Mouse (Mus musculus): ENCODE measurements at regions not wholly inside any gene's neighbourhood (a gene's known extent, or its start where the extent isn't known, plus 50 kb on each side); places are given as distances from the start of the nearest gene placed in this dataset.

DNA sequence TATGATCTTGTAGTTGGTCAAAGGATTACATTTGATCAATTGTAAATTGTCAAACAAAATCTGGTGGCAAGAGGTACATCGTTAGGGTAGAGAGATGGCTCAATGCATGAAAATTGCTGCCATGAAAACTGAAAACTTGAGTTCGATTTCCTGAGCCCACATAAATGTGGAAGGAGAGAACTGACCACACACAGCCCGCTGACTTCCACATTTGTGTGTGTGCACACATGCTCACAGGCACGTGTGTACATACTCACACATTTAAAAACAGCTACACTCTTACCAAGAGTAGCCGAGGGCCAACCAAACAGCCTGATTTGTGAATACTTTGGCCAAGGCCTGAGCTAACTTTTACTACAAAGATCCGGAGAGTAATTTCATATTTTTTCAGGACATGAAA is 60.5 kb upstream of the Smg1 start:
- H3K4me1 ChIP-seq (ENCODE audit: control insufficient read depth, insufficient read depth, low read length) = peaks cover 2% of the 10 kb centered on the region
- H3K27me3 ChIP-seq (replicated peaks; ENCODE audit: control insufficient read depth, insufficient read depth, low read length) = no peaks in the 10 kb centered on the region
- H3K9ac ChIP-seq (ENCODE audit: low read depth, low read length) = no peak overlapping the region
- no peaks in the 10 kb centered on the region for H3K36me3 ChIP-seq (ENCODE audit: control insufficient read depth, insufficient read depth, low read length)
- no peak overlapping the region for H3K4me2 ChIP-seq (ENCODE audit: low read depth, low read length)
- ATAC-seq = no peak
- no peak overlapping the region for H3K27ac ChIP-seq (ENCODE audit: low read length)
- H3K4me3 ChIP-seq (ENCODE audit: low read length) = no peak overlapping the region
- 86% methylated on average over 6 of the region's 6 CpGs for WGBS
- H3K9me3 ChIP-seq (ENCODE audit: control insufficient read depth, low read length) = no peaks in the 10 kb centered on the region

DNA sequence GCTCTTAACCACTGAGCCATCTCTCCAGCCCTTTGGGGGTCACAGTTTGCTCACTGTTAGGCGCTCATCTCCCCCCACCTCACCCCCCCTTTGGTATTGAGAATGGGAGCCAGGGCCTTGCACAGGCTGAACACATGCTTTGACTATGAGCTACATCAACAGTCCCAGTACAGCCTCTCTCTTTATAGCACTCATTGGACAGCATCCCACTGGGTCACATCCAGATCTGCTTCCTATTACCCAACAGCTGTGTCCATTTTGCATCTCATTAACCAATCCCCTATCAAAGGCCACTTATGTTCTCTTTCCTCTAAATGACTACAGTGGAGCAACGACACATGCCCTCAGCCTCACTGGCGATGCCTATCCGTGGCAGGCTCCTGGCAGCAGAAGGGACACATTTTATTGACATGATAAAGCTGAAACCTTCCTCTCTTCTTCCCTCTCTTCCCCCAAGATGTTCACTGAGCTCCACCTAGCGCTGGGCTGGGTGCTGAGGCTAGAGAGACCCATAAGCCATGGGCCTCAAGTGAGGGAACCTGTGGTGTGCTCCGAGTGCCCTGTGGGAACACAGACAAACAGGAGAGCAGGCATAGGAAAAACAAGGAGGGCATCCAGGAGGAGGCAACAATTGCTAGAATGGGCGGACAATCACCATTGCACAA is 57.3 kb upstream of the Smg1 start:
- H3K9ac ChIP-seq (ENCODE audit: low read depth, low read length) = no peak overlapping the region
- H3K27me3 ChIP-seq (replicated peaks; ENCODE audit: control insufficient read depth, insufficient read depth, low read length) = no peaks in the 10 kb centered on the region
- WGBS = 71% methylated on average over 7 of the region's 7 CpGs
- no peaks in the 10 kb centered on the region for H3K9me3 ChIP-seq (ENCODE audit: control insufficient read depth, low read length)
- peak; percentile 45 for ATAC-seq
- no peak overlapping the region for H3K4me2 ChIP-seq (ENCODE audit: low read depth, low read length)
- H3K27ac ChIP-seq (ENCODE audit: low read length) = no peak overlapping the region
- H3K36me3 ChIP-seq (ENCODE audit: control insufficient read depth, insufficient read depth, low read length) = no peaks in the 10 kb centered on the region
- peaks cover 2% of the 10 kb centered on the region for H3K4me1 ChIP-seq (ENCODE audit: control insufficient read depth, insufficient read depth, low read length)
- no peak overlapping the region for H3K4me3 ChIP-seq (ENCODE audit: low read length)

DNA sequence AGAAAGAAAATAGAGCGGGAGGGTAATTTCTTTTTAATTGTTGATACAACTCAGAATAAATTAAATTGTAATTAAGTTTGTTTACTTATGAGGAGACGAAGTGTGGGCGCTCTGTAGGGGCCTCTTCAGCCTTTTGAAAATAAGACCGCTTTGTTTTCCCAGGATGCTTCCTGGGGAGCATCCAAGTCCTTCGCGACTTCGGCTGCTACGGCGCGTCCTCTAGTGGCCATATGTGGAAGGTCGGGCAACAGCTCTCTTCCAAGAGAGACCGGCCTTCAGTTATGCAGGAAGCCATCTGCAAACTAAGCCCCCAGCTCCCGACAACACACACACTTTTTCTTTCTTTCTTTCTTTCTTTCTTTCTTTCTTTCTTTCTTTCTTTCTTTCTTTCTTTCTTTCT is 54.1 kb upstream of the Smg1 start:
- H3K27me3 ChIP-seq (replicated peaks; ENCODE audit: control insufficient read depth, insufficient read depth, low read length) = no peaks in the 10 kb centered on the region

DNA sequence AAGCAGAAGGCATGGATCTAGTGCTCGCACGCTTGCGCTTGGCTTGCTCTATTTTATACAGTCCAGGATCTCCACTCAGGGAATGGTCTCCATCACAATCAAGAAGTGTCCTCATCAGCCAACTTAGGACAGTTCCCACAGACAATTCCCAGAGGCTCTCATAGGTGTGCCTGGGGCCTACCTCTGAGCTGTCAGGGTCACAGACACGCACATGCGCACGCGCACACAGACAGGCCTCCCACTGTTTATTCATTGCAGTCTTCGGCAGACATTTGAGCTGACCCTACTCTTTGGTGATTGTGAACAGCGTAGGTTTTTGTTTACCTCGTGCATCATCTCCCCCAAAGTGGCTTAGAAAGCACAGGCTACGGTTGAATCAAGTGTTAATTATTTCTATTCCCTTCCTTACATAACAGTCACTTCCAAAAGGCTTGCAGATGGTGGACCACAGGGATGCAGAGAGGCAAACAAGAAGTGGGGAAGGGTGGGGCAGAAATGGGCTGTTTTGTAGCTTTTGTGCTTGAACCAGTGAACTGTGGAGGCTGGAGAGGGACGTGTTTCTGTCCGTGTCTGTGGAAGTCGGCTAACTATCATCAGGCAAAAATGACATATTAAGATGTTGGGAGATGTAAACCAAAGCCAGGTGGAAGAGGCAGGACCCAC is 53.5 kb upstream of the Smg1 start:
- Histone ChIP-seq H3K4me2 (ENCODE audit: low read depth, low read length) (no peak overlapping the region), H3K4me1 (ENCODE audit: control insufficient read depth, insufficient read depth, low read length) (peaks cover 2% of the 10 kb centered on the region; the same call in 1 of the 2 replicates), H3K4me3 (ENCODE audit: low read length) (no peak overlapping the region), H3K36me3 (ENCODE audit: control insufficient read depth, insufficient read depth, low read length) (no peaks in the 10 kb centered on the region), H3K9ac (ENCODE audit: low read depth, low read length) (no peak overlapping the region), H3K9me3 (ENCODE audit: control insufficient read depth, low read length) (peaks cover 6% of the 10 kb centered on the region; the same call in 1 of the 2 replicates), H3K27me3 (replicated peaks; ENCODE audit: control insufficient read depth, insufficient read depth, low read length) (no peaks in the 10 kb centered on the region), H3K27ac (ENCODE audit: low read length) (no peak overlapping the region)
- 60% methylated on average over 14 of the region's 14 CpGs for WGBS
- no peak for ATAC-seq

More for the DNA sequence above, 54.1 kb upstream of the Smg1 start:
- Histone ChIP-seq H3K9me3 (ENCODE audit: control insufficient read depth, low read length) (peaks cover 6% of the 10 kb centered on the region; the same call in 1 of the 2 replicates), H3K4me1 (ENCODE audit: control insufficient read depth, insufficient read depth, low read length) (peaks cover 2% of the 10 kb centered on the region; the same call in 1 of the 2 replicates), H3K27ac (ENCODE audit: low read length) (no peak overlapping the region), H3K36me3 (ENCODE audit: control insufficient read depth, insufficient read depth, low read length) (no peaks in the 10 kb centered on the region), H3K4me2 (ENCODE audit: low read depth, low read length) (no peak overlapping the region), H3K4me3 (ENCODE audit: low read length) (no peak overlapping the region), H3K9ac (ENCODE audit: low read depth, low read length) (no peak overlapping the region)
- 3% methylated on average over 13 of the region's 13 CpGs for WGBS
- ATAC-seq = peak; percentile 71

DNA sequence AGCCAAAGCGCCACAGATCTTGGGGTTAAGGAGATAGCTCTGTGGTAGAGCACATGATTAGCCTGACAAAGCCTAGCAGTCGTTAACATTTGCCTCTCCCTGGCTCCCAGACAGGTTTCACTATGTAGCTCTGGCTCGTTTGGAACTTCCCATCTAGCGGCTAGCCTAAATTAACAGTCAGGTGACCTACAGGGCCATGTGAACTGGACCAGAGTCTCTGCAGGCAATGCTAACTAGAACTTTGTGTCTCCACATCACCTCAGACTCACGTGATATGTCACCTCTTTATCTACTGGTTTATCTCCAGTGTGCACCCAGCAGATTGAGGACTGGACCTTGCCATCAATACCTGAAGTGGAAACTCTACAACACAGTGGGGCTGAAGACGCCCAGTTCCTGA is 52.4 kb upstream of the Smg1 start:
- no peak overlapping the region for H3K27ac ChIP-seq (ENCODE audit: low read length)
- no peaks in the 10 kb centered on the region for H3K27me3 ChIP-seq (replicated peaks; ENCODE audit: control insufficient read depth, insufficient read depth, low read length)
- WGBS = 74% methylated on average over 6 of the region's 6 CpGs
- no peak overlapping the region for H3K9ac ChIP-seq (ENCODE audit: low read depth, low read length)
- no peak overlapping the region for H3K4me3 ChIP-seq (ENCODE audit: low read length)
- no peak for ATAC-seq
- no peaks in the 10 kb centered on the region for H3K36me3 ChIP-seq (ENCODE audit: control insufficient read depth, insufficient read depth, low read length)
- peaks cover 6% of the 10 kb centered on the region; the same call in 1 of the 2 replicates for H3K9me3 ChIP-seq (ENCODE audit: control insufficient read depth, low read length)
- H3K4me2 ChIP-seq (ENCODE audit: low read depth, low read length) = no peak overlapping the region
- H3K4me1 ChIP-seq (ENCODE audit: control insufficient read depth, insufficient read depth, low read length) = peaks cover under 1% of the 10 kb centered on the region; the same call in 1 of the 2 replicates

DNA sequence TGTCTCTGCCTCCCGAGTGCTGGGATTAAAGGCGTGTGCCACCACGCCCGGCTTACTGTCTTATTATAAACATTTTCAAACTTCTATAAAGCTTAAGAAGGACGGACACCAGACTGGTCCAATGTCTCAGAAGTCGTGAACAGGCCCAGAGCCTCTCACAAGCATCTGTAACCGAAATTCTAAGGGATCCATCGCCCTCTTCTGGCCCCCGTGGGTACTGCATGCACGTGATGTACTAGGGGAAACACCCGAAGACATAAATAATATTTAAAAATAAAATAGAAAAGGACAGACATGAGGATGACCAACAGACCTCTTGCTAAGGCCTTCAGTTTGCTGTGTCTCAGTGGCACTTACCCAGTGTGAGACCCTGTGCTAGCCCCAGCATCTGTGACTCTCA is 51.8 kb upstream of the Smg1 start:
- Histone ChIP-seq H3K4me1 (ENCODE audit: control insufficient read depth, insufficient read depth, low read length) (no peaks in the 10 kb centered on the region), H3K9me3 (ENCODE audit: control insufficient read depth, low read length) (peaks cover 6% of the 10 kb centered on the region; the same call in 1 of the 2 replicates), H3K4me3 (ENCODE audit: low read length) (no peak overlapping the region), H3K27me3 (replicated peaks; ENCODE audit: control insufficient read depth, insufficient read depth, low read length) (no peaks in the 10 kb centered on the region), H3K36me3 (ENCODE audit: control insufficient read depth, insufficient read depth, low read length) (no peaks in the 10 kb centered on the region), H3K9ac (ENCODE audit: low read depth, low read length) (no peak overlapping the region), H3K27ac (ENCODE audit: low read length) (no peak overlapping the region), H3K4me2 (ENCODE audit: low read depth, low read length) (no peak overlapping the region)
- no peak for ATAC-seq
- 77% methylated on average over 11 of the region's 11 CpGs for WGBS

DNA sequence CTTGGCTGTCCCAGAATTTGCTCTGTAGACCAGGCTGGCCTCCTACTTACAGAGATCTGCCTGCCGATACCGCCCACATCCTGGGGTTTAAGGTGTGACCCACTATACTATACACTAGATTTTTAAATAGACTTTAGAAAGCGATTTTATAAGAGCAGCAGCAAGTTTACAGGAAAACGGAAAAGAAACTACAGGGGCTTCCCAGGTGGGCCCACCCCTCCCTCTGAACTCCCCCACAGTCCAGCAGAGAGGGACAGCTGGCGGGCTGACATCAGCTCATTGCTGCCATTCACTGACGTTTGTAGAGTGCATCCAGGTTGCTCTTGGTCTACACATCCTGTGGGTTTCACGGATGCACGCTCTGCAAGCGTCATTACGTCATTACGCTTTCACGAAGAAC is 51.2 kb upstream of the Smg1 start:
- H3K9me3 ChIP-seq (ENCODE audit: control insufficient read depth, low read length) = peaks cover 6% of the 10 kb centered on the region; the same call in 1 of the 2 replicates

More for the DNA sequence above, 51.2 kb upstream of the Smg1 start:
- Histone ChIP-seq H3K27ac (ENCODE audit: low read length) (no peak overlapping the region), H3K9ac (ENCODE audit: low read depth, low read length) (no peak overlapping the region), H3K4me3 (ENCODE audit: low read length) (no peak overlapping the region), H3K36me3 (ENCODE audit: control insufficient read depth, insufficient read depth, low read length) (no peaks in the 10 kb centered on the region), H3K4me1 (ENCODE audit: control insufficient read depth, insufficient read depth, low read length) (no peaks in the 10 kb centered on the region), H3K4me2 (ENCODE audit: low read depth, low read length) (no peak overlapping the region), H3K27me3 (replicated peaks; ENCODE audit: control insufficient read depth, insufficient read depth, low read length) (no peaks in the 10 kb centered on the region)
- 90% methylated on average over 12 of the region's 12 CpGs for WGBS
- no peak for ATAC-seq

Measured in intestine, embryonic 16.5 days (tissue).